Mouse (Mus musculus) E14TG2a.4 (cell line): ENCODE results near the gene Gm45021.
"Not testable (repeated sequence)": the region's sequence is repeated elsewhere in the genome, so short reads cannot be mapped to it uniquely, and the experiment has no call there.

ENCODE experiments used
- CTCF ChIP-seq: conservative IDR thresholded peaks from 2 replicates; pipeline ENCODE4 v1.5.1; 2014; ENCODE audit warnings: low read length
- POU5F1 ChIP-seq: IDR thresholded peaks from 2 replicates; pipeline ENCODE4 v1.6.1; 2014; ENCODE audit warnings: low read length, borderline replicate concordance

GRCm38 (mm10) chr6:48622186-48622843 is 32.9 kb downstream of the Gm45021 start:
- not testable (repeated sequence) for TF ChIP-seq CTCF, POU5F1
